Comparison of ENCODE assay signal across 32 mouse cellular contexts in the genomic region with DNA sequence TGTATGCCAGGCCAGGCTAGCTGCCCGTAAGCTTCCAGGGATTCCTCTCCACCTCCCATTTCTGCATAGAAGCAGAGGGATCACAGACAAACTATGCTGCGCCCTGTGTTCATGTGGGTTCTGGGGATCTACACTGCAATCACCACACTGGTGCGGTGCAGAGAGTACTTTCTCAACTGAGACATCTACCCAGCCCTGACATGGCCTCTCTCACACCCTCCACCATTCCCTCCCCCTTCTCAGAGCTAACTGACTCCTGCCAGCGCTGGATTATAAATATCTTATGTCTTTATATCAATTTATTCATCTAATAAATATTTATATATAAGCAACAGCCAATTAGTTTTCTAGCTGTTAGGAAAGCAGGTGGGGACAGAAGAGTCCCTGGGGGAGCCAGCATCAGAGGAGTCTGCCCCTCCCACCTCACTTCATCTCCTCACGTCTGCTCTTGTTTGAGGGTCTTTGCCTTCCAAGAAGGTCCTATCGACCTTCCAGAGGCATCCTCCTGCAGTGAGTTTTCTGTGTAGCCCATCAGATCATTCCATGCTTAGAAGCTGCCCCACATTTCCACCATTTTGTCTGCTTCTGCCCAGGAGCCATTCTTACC. TPM values are rescaled to one million over a fixed set of nuclear protein-coding genes. Genes with fewer than 3 reads are reported as not detected.
DNase-seq lines count a peak whose midpoint lies in the region; ATAC-seq and TF ChIP-seq lines count a peak whose summit lies in the region.
"Had no signal": no experiment of that assay in that cellular context is flagged by ENCODE, and none has a peak within 500 bp of the region (broad histone marks: within the 10 kb centered on the region; RNA-seq: fewer than 3 reads in every experiment).

No protein-coding gene starts in this region.

- H3K36me3 ChIP-seq in hindbrain, embryonic 10.5 days = 0 out of 2 replicates have a peak, but pooled peaks cover 2% of the 10 kb centered on the region
- no peaks in the 10 kb centered on the region for H3K36me3 ChIP-seq in hindbrain, postnatal 0 days (ENCODE audit: insufficient read depth, low read length)
- H3K36me3 ChIP-seq in forebrain, embryonic 14.5 days (ENCODE audit: control insufficient read depth, insufficient read depth, low read length) = no peaks in the 10 kb centered on the region
- H3K36me3 ChIP-seq in midbrain, embryonic 13.5 days = no peaks in the 10 kb centered on the region
- H3K36me3 ChIP-seq: heart, embryonic 13.5 days; limb, embryonic 13.5 days; lung, embryonic 15.5 days; neural tube, embryonic 13.5 days had no signal

- no peak overlapping the region for H3K4me3 ChIP-seq in hindbrain, embryonic 10.5 days
- no peak overlapping the region for H3K4me3 ChIP-seq in hindbrain, postnatal 0 days (ENCODE audit: low read length)
- no peak overlapping the region for H3K4me3 ChIP-seq in forebrain, embryonic 14.5 days (ENCODE audit: low read depth, low read length)
- no peak overlapping the region for H3K4me3 ChIP-seq in midbrain, embryonic 13.5 days (replicated peaks)
- H3K4me3 ChIP-seq: gastrocnemius, adult 2 months; heart, embryonic 13.5 days; layer of hippocampus, adult 2 months; left cerebral cortex, adult 2 months; limb, embryonic 13.5 days; lung, embryonic 15.5 days; neural tube, embryonic 13.5 days had no signal

- H3K4me1 ChIP-seq in hindbrain, embryonic 10.5 days (replicated peaks) = peaks cover 12% of the 10 kb centered on the region
- H3K4me1 ChIP-seq in hindbrain, postnatal 0 days (ENCODE audit: insufficient read depth, low read length) = no peaks in the 10 kb centered on the region
- H3K4me1 ChIP-seq in forebrain, embryonic 14.5 days (ENCODE audit: control insufficient read depth, insufficient read depth, low read length) = peaks cover 7% of the 10 kb centered on the region
- H3K4me1 ChIP-seq in midbrain, embryonic 13.5 days (replicated peaks) = peaks cover 18% of the 10 kb centered on the region
- H3K4me1 ChIP-seq: heart, embryonic 13.5 days; limb, embryonic 13.5 days had no signal

- H3K9me3 ChIP-seq in hindbrain, embryonic 10.5 days = peaks cover 7% of the 10 kb centered on the region
- no peaks in the 10 kb centered on the region for H3K9me3 ChIP-seq in hindbrain, postnatal 0 days (ENCODE audit: low read length)
- no peaks in the 10 kb centered on the region for H3K9me3 ChIP-seq in forebrain, embryonic 14.5 days (replicated peaks; ENCODE audit: control insufficient read depth, low read length)
- 0 out of 2 replicates have a peak, but pooled peaks cover 4% of the 10 kb centered on the region for H3K9me3 ChIP-seq in midbrain, embryonic 13.5 days
- H3K9me3 ChIP-seq: lung, embryonic 15.5 days; neural tube, embryonic 13.5 days had no signal

- no peak for TF ChIP-seq CTCF in hindbrain, postnatal 0 days (IDR thresholded peaks at IDR 0.05; ENCODE audit: low read depth)
- no peak for TF ChIP-seq CTCF in brain, embryonic 14.5 days (IDR thresholded peaks at IDR 0.05; ENCODE audit: borderline replicate concordance, extremely low read depth, insufficient read depth, insufficient read length)

- no peaks in the 10 kb centered on the region for H3K27me3 ChIP-seq in hindbrain, embryonic 10.5 days (ENCODE audit: insufficient read depth, poor library complexity, severe bottlenecking)
- H3K27me3 ChIP-seq in hindbrain, postnatal 0 days (ENCODE audit: insufficient read depth, low read length) = no peaks in the 10 kb centered on the region
- no peaks in the 10 kb centered on the region for H3K27me3 ChIP-seq in forebrain, embryonic 14.5 days (replicated peaks; ENCODE audit: control insufficient read depth, insufficient read depth, low read length)
- no peaks in the 10 kb centered on the region for H3K27me3 ChIP-seq in midbrain, embryonic 13.5 days
- H3K27me3 ChIP-seq: heart, embryonic 13.5 days; limb, embryonic 13.5 days; lung, embryonic 15.5 days; neural tube, embryonic 13.5 days had no signal

- WGBS in hindbrain, embryonic 10.5 days = 79% methylated on average over 6 of the region's 6 CpGs
- 62% methylated on average over 6 of the region's 6 CpGs for WGBS in hindbrain, postnatal 0 days
- 61% methylated on average over 6 of the region's 6 CpGs for WGBS in forebrain, embryonic 14.5 days
- WGBS in midbrain, embryonic 13.5 days = 53% methylated on average over 6 of the region's 6 CpGs

- peak overlapping the region; percentile 50 for H3K27ac ChIP-seq in hindbrain, embryonic 10.5 days
- H3K27ac ChIP-seq in hindbrain, postnatal 0 days = no peak overlapping the region
- 0 out of 2 replicates have a peak overlapping the region, but pooled peaks have one; percentile 59 for H3K27ac ChIP-seq in forebrain, embryonic 14.5 days (ENCODE audit: low read depth, low read length)
- H3K27ac ChIP-seq in midbrain, embryonic 13.5 days = peak overlapping the region; percentile 85
- H3K27ac ChIP-seq: gastrocnemius, adult 2 months; heart, embryonic 13.5 days; layer of hippocampus, adult 2 months; left cerebral cortex, adult 2 months; limb, embryonic 13.5 days; lung, embryonic 15.5 days; neural tube, embryonic 13.5 days; stomach, postnatal 0 days had no signal

- TF ChIP-seq POLR2A in brain, embryonic 14.5 days (IDR thresholded peaks at IDR 0.05; ENCODE audit: borderline replicate concordance, extremely low read depth, insufficient read depth, insufficient read length, poor library complexity, severe bottlenecking) = no peak

- no peak for DNase-seq in hindbrain, embryonic 10.5 days (ENCODE audit: low spot score)
- no peak for DNase-seq in hindbrain, postnatal 0 days (ENCODE audit: low spot score)
- peak; percentile 69 for DNase-seq in brain, embryonic 14.5 days (ENCODE audit: low read depth)
- DNase-seq in forebrain, embryonic 14.5 days (ENCODE audit: low spot score) = peak; percentile 34
- DNase-seq in embryo, embryonic 9.5 days (ENCODE audit: extremely low spot score) = no peak
- DNase-seq: adrenal gland, postnatal 14 days; cerebellum, adult 18-20 months; cerebellum, postnatal 10 days; gastrocnemius, adult 2 months; heart, postnatal 10 days; kidney, adult 18-20 months; kidney, postnatal 36 days; thymus, adult 18-20 months; thymus, postnatal 25 days had no signal

- H3K9ac ChIP-seq in hindbrain, postnatal 0 days (replicated peaks; ENCODE audit: low read length) = no peak overlapping the region
- H3K9ac ChIP-seq in forebrain, embryonic 14.5 days (ENCODE audit: low read length) = no peak overlapping the region
- H3K9ac ChIP-seq in midbrain, embryonic 13.5 days (replicated peaks) = no peak overlapping the region
- H3K9ac ChIP-seq: heart, embryonic 13.5 days; limb, embryonic 13.5 days; lung, embryonic 15.5 days; neural tube, embryonic 13.5 days had no signal

- H3K4me2 ChIP-seq in hindbrain, postnatal 0 days (ENCODE audit: low read depth, low read length) = no peak overlapping the region
- H3K4me2 ChIP-seq in forebrain, embryonic 14.5 days (ENCODE audit: low read length) = no peak overlapping the region
- peak overlapping the region; percentile 19 for H3K4me2 ChIP-seq in midbrain, embryonic 13.5 days (replicated peaks)
- H3K4me2 ChIP-seq: heart, embryonic 13.5 days; limb, embryonic 13.5 days; liver, embryonic 11.5 days; lung, embryonic 15.5 days; neural tube, embryonic 13.5 days had no signal

- no peak for ATAC-seq in hindbrain, postnatal 0 days
- peak; percentile 58; the same call in 1 of the 2 replicates for ATAC-seq in forebrain, embryonic 14.5 days
- ATAC-seq in midbrain, embryonic 13.5 days = peak; percentile 79
- ATAC-seq in granulocyte monocyte progenitor cell, adult 5-6 weeks (replicated peaks; ENCODE audit: poor library complexity, severe bottlenecking) = no peak
- ATAC-seq: CD4-positive, CD25-positive, alpha-beta regulatory T cell, adult 4 months had no signal

RNA-seq across cellular contexts. Expression of gene Glrp1, which starts 58.7 kb away (rescaled TPM):
- polyA plus RNA-seq in hindbrain, embryonic 10.5 days (2016; fragmentation: Nextera tagmentation; extraction: Ambion mirVana) = not detected in 2 replicates
- total RNA-seq in hindbrain, postnatal 0 days (2014; rRNA removed) = not detected in 2 replicates
- polyA plus RNA-seq in hindbrain, postnatal 0 days (2015; fragmentation: Nextera tagmentation; extraction: Ambion mirVana) = not detected in 2 replicates
- 0.04 TPM in 1 of 2 replicates, not detected in the other for polyA plus RNA-seq in brain, embryonic 14.5 days (2012; rRNA removed)
- polyA plus RNA-seq in forebrain, embryonic 14.5 days (2014; fragmentation: Nextera tagmentation; extraction: Ambion mirVana) = not detected in 2 replicates
- polyA plus RNA-seq in midbrain, embryonic 13.5 days (2015; fragmentation: Nextera tagmentation; extraction: Ambion mirVana) = not detected in 2 replicates
- total RNA-seq in granulocyte monocyte progenitor cell, adult 5-6 weeks (2014; fragmentation: Nextera tagmentation) = 2.4 and 3.1 TPM in 2 replicates
- total RNA-seq in granulocyte monocyte progenitor cell, adult 5-6 weeks (2017) = 0.77 and 3.8 TPM in 2 replicates
- total RNA-seq: adrenal gland, postnatal 14 days; gastrocnemius, adult 2 months; gastrocnemius, postnatal 4 days; layer of hippocampus, adult 2 months; layer of hippocampus, postnatal 14 days; left cerebral cortex, adult 2 months; left cerebral cortex, postnatal 25 days had no signal
- polyA plus RNA-seq: CD4-positive, CD25-positive, alpha-beta regulatory T cell, adult 4 months; embryonic facial prominence, embryonic 11.5 days; intestine, embryonic 14.5 days; kidney, embryonic 16.5 days; limb, embryonic 13.5 days; neural tube, embryonic 13.5 days; spleen, adult 2 months; stomach, postnatal 0 days had no signal

Comparison
In these comparisons a context has a peak if more than half of its experiments do, and no peak if none do; other contexts are left out.
1. DNase-seq: peak in brain, embryonic 14.5 days (single experiment) and forebrain, embryonic 14.5 days (single experiment); none in hindbrain, embryonic 10.5 days (single experiment), hindbrain, postnatal 0 days (single experiment) and embryo, embryonic 9.5 days (single experiment).
2. ATAC-seq: peak in forebrain, embryonic 14.5 days (single experiment) and midbrain, embryonic 13.5 days (single experiment); none in hindbrain, postnatal 0 days (single experiment) and granulocyte monocyte progenitor cell, adult 5-6 weeks (single experiment).